ENCODE assay signal across 31 mouse cellular contexts in genomic region chr10:3663296-3663695, GRCm38 (mm10).
DNase-seq lines count a peak whose midpoint lies in the region; ATAC-seq and TF ChIP-seq lines count a peak whose summit lies in the region.
"Had no signal": no experiment of that assay in that cellular context is flagged by ENCODE, and none has a peak within 500 bp of the region (broad histone marks: within the 10 kb centered on the region; RNA-seq: fewer than 3 reads in every experiment).

No protein-coding gene starts in this region.

- no peak for TF ChIP-seq CTCF in kidney, adult 2 months (conservative IDR thresholded peaks at IDR 0.05; ENCODE audit: insufficient read depth, insufficient read length, low read depth, low read length)

- H3K27me3 ChIP-seq in heart, embryonic 12.5 days (replicated peaks), result no peaks in the 10 kb centered on the region
- H3K27me3 ChIP-seq in kidney, adult 2 months (replicated peaks; ENCODE audit: control insufficient read depth, insufficient read depth, low read length), result no peaks in the 10 kb centered on the region; the same call in 1 of the 2 replicates
- no peaks in the 10 kb centered on the region for H3K27me3 ChIP-seq in kidney, embryonic 16.5 days (ENCODE audit: insufficient read depth, low read length)
- H3K27me3 ChIP-seq: CH12.LX; embryonic facial prominence, embryonic 13.5 days; heart, embryonic 15.5 days had no signal

- no peak for TF ChIP-seq POLR2A in kidney, adult 2 months (IDR thresholded peaks at IDR 0.05; ENCODE audit: low read depth, low read length)

- no peak overlapping the region for H3K4me3 ChIP-seq in heart, embryonic 12.5 days
- H3K4me3 ChIP-seq in kidney, adult 2 months (ENCODE audit: insufficient read depth, low read depth, low read length), result no peak overlapping the region
- H3K4me3 ChIP-seq in kidney, embryonic 16.5 days (ENCODE audit: low read length), result no peak overlapping the region
- H3K4me3 ChIP-seq: embryonic facial prominence, embryonic 10.5 days; embryonic facial prominence, embryonic 13.5 days; erythroblast, embryonic 14.5 days; heart, embryonic 15.5 days had no signal

- H3K36me3 ChIP-seq in heart, embryonic 12.5 days, result no peaks in the 10 kb centered on the region
- H3K36me3 ChIP-seq in kidney, adult 2 months (ENCODE audit: control insufficient read depth, insufficient read depth, low read length), result no peaks in the 10 kb centered on the region
- H3K36me3 ChIP-seq in kidney, embryonic 16.5 days (ENCODE audit: insufficient read depth, low read length), result no peaks in the 10 kb centered on the region
- H3K36me3 ChIP-seq: embryonic facial prominence, embryonic 10.5 days; embryonic facial prominence, embryonic 13.5 days; G1E; heart, embryonic 15.5 days had no signal

- H3K27ac ChIP-seq in heart, embryonic 12.5 days (ENCODE audit: poor library complexity, severe bottlenecking), result no peak overlapping the region
- H3K27ac ChIP-seq in kidney, adult 2 months (ENCODE audit: insufficient read depth, low read depth, low read length), result peak overlapping the region; percentile 92
- H3K27ac ChIP-seq in kidney, embryonic 16.5 days (ENCODE audit: low read length), result no peak overlapping the region
- H3K27ac ChIP-seq: embryonic facial prominence, embryonic 10.5 days; embryonic facial prominence, embryonic 13.5 days; heart, embryonic 15.5 days; hindbrain, embryonic 14.5 days; hindbrain, postnatal 0 days had no signal

- H3K4me1 ChIP-seq in heart, embryonic 12.5 days (replicated peaks), result no peaks in the 10 kb centered on the region
- no peaks in the 10 kb centered on the region; the same call in 1 of the 2 replicates for H3K4me1 ChIP-seq in kidney, adult 2 months (ENCODE audit: control insufficient read depth, insufficient read depth, low read length)
- no peaks in the 10 kb centered on the region for H3K4me1 ChIP-seq in kidney, embryonic 16.5 days (ENCODE audit: insufficient read depth, low read length)
- H3K4me1 ChIP-seq: embryonic facial prominence, embryonic 10.5 days; embryonic facial prominence, embryonic 13.5 days; heart, embryonic 15.5 days had no signal

- no peak overlapping the region for H3K4me2 ChIP-seq in heart, embryonic 12.5 days
- no peak overlapping the region for H3K4me2 ChIP-seq in kidney, embryonic 16.5 days (replicated peaks; ENCODE audit: low read depth, low read length)
- H3K4me2 ChIP-seq: embryonic facial prominence, embryonic 13.5 days; heart, embryonic 11.5 days; heart, embryonic 15.5 days; hindbrain, embryonic 14.5 days had no signal

- no peaks in the 10 kb centered on the region for H3K9me3 ChIP-seq in heart, embryonic 12.5 days (replicated peaks)
- H3K9me3 ChIP-seq in kidney, embryonic 16.5 days (ENCODE audit: low read length), result no peaks in the 10 kb centered on the region
- H3K9me3 ChIP-seq: embryonic facial prominence, embryonic 10.5 days; embryonic facial prominence, embryonic 13.5 days; G1E; heart, embryonic 15.5 days had no signal

- H3K9ac ChIP-seq in heart, embryonic 12.5 days, result no peak overlapping the region
- H3K9ac ChIP-seq in kidney, embryonic 16.5 days (replicated peaks; ENCODE audit: low read length), result no peak overlapping the region
- H3K9ac ChIP-seq: embryonic facial prominence, embryonic 13.5 days; forebrain, postnatal 0 days; heart, embryonic 15.5 days; hindbrain, embryonic 14.5 days had no signal

- ATAC-seq in heart, embryonic 12.5 days (ENCODE audit: insufficient number of reproducible peaks, low FRiP score), result no peak
- no peak for ATAC-seq in kidney, embryonic 16.5 days (ENCODE audit: low FRiP score, low TSS enrichment)
- ATAC-seq in CD4-positive, CD25-positive, alpha-beta regulatory T cell, adult 4 months, result no peak
- ATAC-seq: forebrain, embryonic 14.5 days; forebrain, postnatal 0 days; hindbrain, postnatal 0 days; inflammation-experienced regulatory T-cells, adult 6 months; Patski had no signal

- peak; percentile 66 for DNase-seq in heart, adult 11 months
- peak; percentile 73 for DNase-seq in kidney, adult 2 months
- peak; percentile 9 for DNase-seq in brain, adult 2 months (ENCODE audit: low read depth, low spot score)
- DNase-seq in kidney, postnatal 14 days, result peak; percentile 59
- no peak for DNase-seq in cerebellum, postnatal 25 days
- DNase-seq: adrenal gland, postnatal 10 days; adrenal gland, postnatal 36 days; cerebellum, adult 11 months; cerebellum, adult 2 months; cerebellum, adult 9-11 months; cerebellum, postnatal 36 days; embryo, embryonic 11 days; forebrain, postnatal 0 days; gastrocnemius, postnatal 25 days; heart, postnatal 10 days; heart, postnatal 36 days had no signal

Comparison
In these comparisons a context has a peak if more than half of its experiments do, and no peak if none do; other contexts are left out.
1. DNase-seq: peak in heart, adult 11 months (single experiment), kidney, adult 2 months (single experiment), brain, adult 2 months (single experiment) and kidney, postnatal 14 days (single experiment); none in cerebellum, postnatal 25 days (0 of 2).